Mouse (Mus musculus) heart, adult 18-20 months (tissue): ENCODE results near the gene Ppia. TPM values are rescaled to one million over a fixed set of nuclear protein-coding genes. Genes with fewer than 3 reads are reported as not detected.
"Not testable (repeated sequence)": the region's sequence is repeated elsewhere in the genome, so short reads cannot be mapped to it uniquely, and the experiment has no call there.

ENCODE experiments used
- DNase-seq, 2 experiments: peaks; one replicate each; pipeline ENCODE4 v3.0.0; 2021 to 2022; ENCODE audit warnings: mixed read lengths in 1 of 2
- long read RNA-seq, 2 experiments: library from polyadenylated mRNA; stranded (forward); transcript quantifications; one replicate each; pipeline ENCODE4 v2.0.0; 2021
- total RNA-seq, 2 experiments: library from RNA; stranded (reverse); gene quantifications; 2 replicates each; pipeline ENCODE4 v1.2.3; 2021

Ppia gene
- 100 to 1,000 TPM; 304 to 366 TPM for total RNA-seq
- long read RNA-seq, experiment 1, transcript Ppia-202 (5 exons, 1,170 nt) = major isoform, 207 of 214 reads
- long read RNA-seq, experiment 1, partial matches to known transcripts = 4 of 214 reads
- long read RNA-seq, experiment 1, other reads (novel, unspliced or antisense) = 1 of 214 reads
- long read RNA-seq, experiment 2, transcript Ppia-202 (5 exons, 1,170 nt) = major isoform, 159 of 164 reads
- long read RNA-seq, experiment 2, partial matches to known transcripts = 0 of 164 reads
- long read RNA-seq, experiment 2, other reads (novel, unspliced or antisense) = 4 of 164 reads

GRCm38 (mm10) chr11:6414751-6415550 lies at the start of gene Ppia:
TSS of gene Ppia (plus strand) at chr11:6415443.
- peak in 1 of 2 experiments; percentile 42 for DNase-seq

- DNase-seq = peak; percentile 87 to 88
These were observed 49.4 kb upstream of the Ppia start for GRCm38 (mm10) chr11:6365885-6366284.

- no peak for DNase-seq
These were observed 48.8 kb upstream of the Ppia start for GRCm38 (mm10) chr11:6366434-6366833.

GRCm38 (mm10) chr11:6367156-6367555 lies 48.1 kb upstream of the Ppia start:
- no peak for DNase-seq

GRCm38 (mm10) chr11:6367986-6368385 lies 47.3 kb upstream of the Ppia start:
- not testable (repeated sequence) for DNase-seq

GRCm38 (mm10) chr11:6371376-6372155 lies 43.7 kb upstream of the Ppia start:
- DNase-seq = no peak

- no peak for DNase-seq
These were observed 42.5 kb upstream of the Ppia start for GRCm38 (mm10) chr11:6372784-6373183.

GRCm38 (mm10) chr11:6380916-6381315 lies 34.3 kb upstream of the Ppia start:
- DNase-seq = no peak

GRCm38 (mm10) chr11:6388126-6388725 lies 27.0 kb upstream of the Ppia start:
- no peak for DNase-seq

- peak; percentile 94 to 96 for DNase-seq
These were observed 26.4 kb upstream of the Ppia start, which contains the start of gene Zmiz2 for GRCm38 (mm10) chr11:6388726-6389413. TSS of gene Zmiz2 (plus strand) at chr11:6389074.

GRCm38 (mm10) chr11:6389483-6389921 lies 25.7 kb upstream of the Ppia start:
- peak in 1 of 2 experiments; percentile 29 for DNase-seq

GRCm38 (mm10) chr11:6390376-6391053 lies 24.7 kb upstream of the Ppia start:
- no peak for DNase-seq

- DNase-seq = peak in 1 of 2 experiments; percentile 46
These were observed 23.5 kb upstream of the Ppia start for GRCm38 (mm10) chr11:6391516-6392276.

GRCm38 (mm10) chr11:6392857-6393256 lies 22.4 kb upstream of the Ppia start:
- no peak for DNase-seq

GRCm38 (mm10) chr11:6393866-6394265 lies 21.4 kb upstream of the Ppia start:
- peak in 1 of 2 experiments; percentile 30 for DNase-seq

- DNase-seq = no peak
These were observed 19.7 kb upstream of the Ppia start for GRCm38 (mm10) chr11:6395565-6395964.

GRCm38 (mm10) chr11:6398141-6398540 lies 17.1 kb upstream of the Ppia start:
- no peak for DNase-seq

- DNase-seq = peak; percentile 62 to 78
These were observed 12.4 kb upstream of the Ppia start for GRCm38 (mm10) chr11:6402515-6403510.
